Mouse (Mus musculus): Measurements from ENCODE around the gene Krt33a.

- no peak for TF ChIP-seq POLR2A (IDR thresholded peaks at IDR 0.05; ENCODE audit: insufficient read depth, low read depth, low read length)
- TF ChIP-seq CTCF (IDR thresholded peaks at IDR 0.05; ENCODE audit: insufficient read depth, low read depth, low read length), result no peak
These were observed 31.2 kb upstream of the Krt33a start for GRCm38 (mm10) chr11:100047193-100047592.

All from olfactory bulb, adult 2 months (tissue).